Mouse (Mus musculus) spleen, adult 2 months (tissue): ENCODE results near the gene Camta1.

Experiments used
- CTCF ChIP-seq: fragments of 200-500 bp; IDR thresholded peaks from 2 replicates; pipeline ENCODE4 v1.5.1; 2011; ENCODE audit warnings: mild to moderate bottlenecking, inconsistent platforms; ENCODE audit not compliant: insufficient read depth, insufficient read length, insufficient replicate concordance; ENCODE audit errors: extremely low read depth
- POLR2A ChIP-seq: fragments of 200-500 bp; IDR thresholded peaks from 2 replicates; pipeline ENCODE4 v1.6.1; 2011; ENCODE audit warnings: low read depth, low read length, inconsistent platforms

DNA sequence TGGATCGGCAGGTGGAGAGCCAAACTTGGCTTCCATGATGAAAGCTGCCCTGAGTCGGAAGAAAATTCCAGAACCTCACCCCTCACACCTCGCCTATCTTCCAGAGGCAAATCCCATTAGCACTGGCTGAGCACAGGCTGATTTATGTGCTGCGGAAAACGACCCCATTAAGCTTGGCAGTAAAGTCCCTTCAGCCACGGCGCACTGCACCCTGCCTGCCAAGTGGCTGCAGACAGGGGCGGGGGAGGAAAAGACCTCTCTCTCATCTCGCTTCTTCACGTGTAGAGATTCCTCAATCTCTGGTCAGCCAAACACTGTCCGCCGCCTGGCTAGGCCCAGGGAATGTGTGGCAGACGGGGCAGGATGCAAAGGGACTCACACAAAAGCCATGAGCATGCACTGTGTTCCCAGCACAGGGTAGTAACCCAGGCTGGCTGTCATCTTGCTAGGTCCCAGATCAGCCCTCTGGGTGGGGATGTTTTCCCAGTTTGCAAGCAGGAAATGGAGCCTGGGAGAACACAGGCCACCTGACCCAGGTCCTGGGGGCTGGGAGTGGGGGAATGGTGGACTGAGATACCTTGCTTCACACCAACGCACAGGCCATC, 494.6 kb downstream of the Camta1 start:
- no peak for TF ChIP-seq CTCF
- no peak for TF ChIP-seq POLR2A
